11 mouse cellular contexts compared by ENCODE assay signal in the genomic region with DNA sequence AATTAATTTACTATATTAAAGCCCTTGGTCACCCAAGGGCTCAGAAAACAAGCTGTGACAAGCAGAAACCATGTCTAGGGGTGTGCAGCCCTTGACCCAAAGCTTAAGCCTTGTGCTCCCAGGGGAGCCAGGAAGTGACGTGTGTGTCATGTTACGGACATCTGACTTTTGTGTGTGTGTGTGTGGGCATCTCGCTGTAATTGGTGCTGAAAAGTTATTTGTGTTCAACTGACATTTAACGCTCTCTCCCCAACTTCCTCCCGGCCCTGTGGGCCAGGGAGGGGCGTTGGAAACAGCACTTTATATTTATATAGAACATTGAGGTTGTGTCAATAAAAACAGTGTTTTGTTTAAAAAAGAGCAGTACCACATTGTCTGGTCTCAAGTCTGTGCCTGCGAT. TPM values are rescaled to one million over a fixed set of nuclear protein-coding genes. Genes with fewer than 3 reads are reported as not detected.
DNase-seq lines count a peak whose midpoint lies in the region; ATAC-seq lines count a peak whose summit lies in the region.
"Had no signal": no experiment of that assay in that cellular context is flagged by ENCODE, and none has a peak within 500 bp of the region (broad histone marks: within the 10 kb centered on the region; RNA-seq: fewer than 3 reads in every experiment).

No protein-coding gene starts in this region.

- no peak overlapping the region for H3K9ac ChIP-seq in intestine, embryonic 15.5 days
- no peak overlapping the region for H3K9ac ChIP-seq in intestine, embryonic 16.5 days (ENCODE audit: low read depth, low read length)
- H3K9ac ChIP-seq: embryonic facial prominence, embryonic 12.5 days had no signal

- peaks cover 33% of the 10 kb centered on the region for H3K27me3 ChIP-seq in intestine, embryonic 15.5 days (replicated peaks)
- peaks cover 19% of the 10 kb centered on the region for H3K27me3 ChIP-seq in intestine, embryonic 16.5 days (replicated peaks; ENCODE audit: control insufficient read depth, insufficient read depth, low read length)
- H3K27me3 ChIP-seq in embryonic facial prominence, embryonic 10.5 days (replicated peaks; ENCODE audit: low read depth, poor library complexity, severe bottlenecking), result peaks cover 59% of the 10 kb centered on the region

- no peak overlapping the region for H3K27ac ChIP-seq in intestine, embryonic 15.5 days
- no peak overlapping the region for H3K27ac ChIP-seq in intestine, embryonic 16.5 days (ENCODE audit: low read length)
- H3K27ac ChIP-seq in embryonic facial prominence, embryonic 10.5 days (replicated peaks), result no peak overlapping the region
- H3K27ac ChIP-seq: embryonic facial prominence, embryonic 12.5 days; kidney, postnatal 0 days had no signal

- peaks cover 7% of the 10 kb centered on the region; the same call in 1 of the 2 replicates for H3K4me1 ChIP-seq in intestine, embryonic 15.5 days (replicated peaks)
- peaks cover 7% of the 10 kb centered on the region; the same call in 1 of the 2 replicates for H3K4me1 ChIP-seq in intestine, embryonic 16.5 days (ENCODE audit: control insufficient read depth, insufficient read depth, low read length)
- H3K4me1 ChIP-seq in embryonic facial prominence, embryonic 10.5 days, result peaks cover 47% of the 10 kb centered on the region

- H3K4me3 ChIP-seq in intestine, embryonic 15.5 days (replicated peaks), result no peak overlapping the region
- no peak overlapping the region for H3K4me3 ChIP-seq in intestine, embryonic 16.5 days (ENCODE audit: low read length)
- peak overlapping the region; percentile 59; the same call in 1 of the 2 replicates for H3K4me3 ChIP-seq in embryonic facial prominence, embryonic 10.5 days
- H3K4me3 ChIP-seq: embryonic facial prominence, embryonic 12.5 days had no signal

- no peaks in the 10 kb centered on the region for H3K9me3 ChIP-seq in intestine, embryonic 15.5 days
- H3K9me3 ChIP-seq in intestine, embryonic 16.5 days (ENCODE audit: control insufficient read depth, low read length), result no peaks in the 10 kb centered on the region
- H3K9me3 ChIP-seq in embryonic facial prominence, embryonic 10.5 days, result no peaks in the 10 kb centered on the region
- H3K9me3 ChIP-seq: embryonic facial prominence, embryonic 12.5 days had no signal

- ATAC-seq in intestine, embryonic 15.5 days, result no peak
- no peak for ATAC-seq in intestine, embryonic 16.5 days

- no peaks in the 10 kb centered on the region for H3K36me3 ChIP-seq in intestine, embryonic 15.5 days
- H3K36me3 ChIP-seq in intestine, embryonic 16.5 days (ENCODE audit: control insufficient read depth, insufficient read depth, low read length), result no peaks in the 10 kb centered on the region
- H3K36me3 ChIP-seq in embryonic facial prominence, embryonic 10.5 days (replicated peaks), result no peaks in the 10 kb centered on the region
- H3K36me3 ChIP-seq: embryonic facial prominence, embryonic 12.5 days had no signal

- 62% methylated on average over 7 of the region's 7 CpGs for WGBS in intestine, embryonic 15.5 days
- 64% methylated on average over 7 of the region's 7 CpGs for WGBS in intestine, embryonic 16.5 days
- 59% methylated on average over 7 of the region's 7 CpGs for WGBS in embryonic facial prominence, embryonic 10.5 days

- peak overlapping the region; percentile 83; the same call in 1 of the 2 replicates for H3K4me2 ChIP-seq in intestine, embryonic 15.5 days (replicated peaks)
- no peak overlapping the region for H3K4me2 ChIP-seq in intestine, embryonic 16.5 days (ENCODE audit: low read depth, low read length)
- H3K4me2 ChIP-seq: embryonic facial prominence, embryonic 12.5 days; midbrain, embryonic 11.5 days had no signal

- peak; percentile 70 for DNase-seq in CD4-positive helper T cell, adult 2 months (ENCODE audit: low read depth, low spot score)
- DNase-seq in embryonic facial prominence, embryonic 10.5 days (ENCODE audit: low spot score), result no peak
- peak; percentile 61 for DNase-seq in naive thymus-derived CD4-positive, alpha-beta T cell, adult 2 months (ENCODE audit: low read depth)
- no peak for DNase-seq in layer of hippocampus, adult 11-12 months (ENCODE audit: low spot score)
- DNase-seq in cerebellum, adult 11 months, result no peak
- no peak for DNase-seq in testis, postnatal 14 days (ENCODE audit: low spot score)

RNA-seq across cellular contexts. Expression of a gene that starts 0.4 kb away (rescaled TPM):
- not detected in 2 replicates for polyA plus RNA-seq in intestine, embryonic 15.5 days (2015; fragmentation: Nextera tagmentation; extraction: Ambion mirVana)
- polyA plus RNA-seq in intestine, embryonic 16.5 days (2015; fragmentation: Nextera tagmentation; extraction: Ambion mirVana), result not detected in 2 replicates
- polyA plus RNA-seq in embryonic facial prominence, embryonic 10.5 days (2016; fragmentation: Nextera tagmentation; extraction: Ambion mirVana), result 0.09 and 0.15 TPM in 2 replicates
- polyA plus RNA-seq: embryonic facial prominence, embryonic 12.5 days; kidney, postnatal 0 days; midbrain, embryonic 11.5 days had no signal

RNA-seq across cellular contexts. Expression of a gene that starts 2.1 kb away (rescaled TPM):
- polyA plus RNA-seq in intestine, embryonic 15.5 days (2015; fragmentation: Nextera tagmentation; extraction: Ambion mirVana), result 4.5 and 5.2 TPM in 2 replicates
- 2.1 and 3.5 TPM in 2 replicates for polyA plus RNA-seq in intestine, embryonic 16.5 days (2015; fragmentation: Nextera tagmentation; extraction: Ambion mirVana)
- polyA plus RNA-seq in embryonic facial prominence, embryonic 10.5 days (2016; fragmentation: Nextera tagmentation; extraction: Ambion mirVana), result 3.3 and 3.6 TPM in 2 replicates

RNA-seq across cellular contexts. Expression of a gene that starts 25.0 kb away (rescaled TPM):
- polyA plus RNA-seq in intestine, embryonic 15.5 days (2015; fragmentation: Nextera tagmentation; extraction: Ambion mirVana), result 1.3 and 1.7 TPM in 2 replicates
- polyA plus RNA-seq in intestine, embryonic 16.5 days (2015; fragmentation: Nextera tagmentation; extraction: Ambion mirVana), result 1.3 and 2.0 TPM in 2 replicates
- 1.9 and 2.2 TPM in 2 replicates for polyA plus RNA-seq in embryonic facial prominence, embryonic 10.5 days (2016; fragmentation: Nextera tagmentation; extraction: Ambion mirVana)

Comparison
In these comparisons a context has a peak if more than half of its experiments do, and no peak if none do; other contexts are left out.
1. DNase-seq: peak in CD4-positive helper T cell, adult 2 months (single experiment) and naive thymus-derived CD4-positive, alpha-beta T cell, adult 2 months (single experiment); none in embryonic facial prominence, embryonic 10.5 days (single experiment), layer of hippocampus, adult 11-12 months (single experiment), cerebellum, adult 11 months (single experiment) and testis, postnatal 14 days (single experiment).